Mouse (Mus musculus) midbrain, embryonic 12.5 days (tissue): ENCODE results near the gene Wipf2. TPM values are rescaled to one million over a fixed set of nuclear protein-coding genes. Genes with fewer than 3 reads are reported as not detected.

Experiments
- ATAC-seq: fragments of 200-750 bp; cut with Nextera tagmentation; 2 replicates; pipeline ENCODE4 v1.8.0; 2017; ENCODE audit warnings: low read depth, moderate TSS enrichment, moderate library complexity; ENCODE audit not compliant: low FRiP score
- H3K27ac ChIP-seq: fragments of 300-500 bp; sonication (generic); replicated peaks from 2 replicates; pipeline ENCODE4 v1.5.1; 2016; ENCODE audit warnings: mild to moderate bottlenecking
- H3K27me3 ChIP-seq: fragments of 300-500 bp; sonication (generic); 2 replicates; pipeline ENCODE4 v1.6.1; 2016; ENCODE audit warnings: mild to moderate bottlenecking
- H3K36me3 ChIP-seq: fragments of 300-500 bp; sonication (generic); 2 replicates; pipeline ENCODE4 v1.6.1; 2016
- H3K4me1 ChIP-seq: fragments of 300-500 bp; sonication (generic); 2 replicates; pipeline ENCODE4 v1.6.1; 2016
- H3K4me2 ChIP-seq: fragments of 300-500 bp; sonication (generic); replicated peaks from 2 replicates; pipeline ENCODE4 v1.6.1; 2016; ENCODE audit warnings: mild to moderate bottlenecking, moderate library complexity
- H3K4me3 ChIP-seq: fragments of 300-500 bp; sonication (generic); 2 replicates; pipeline ENCODE4 v1.5.1; 2016; ENCODE audit warnings: mild to moderate bottlenecking
- H3K9ac ChIP-seq: fragments of 300-500 bp; sonication (generic); replicated peaks from 2 replicates; pipeline ENCODE4 v1.6.1; 2016; ENCODE audit warnings: mild to moderate bottlenecking, moderate library complexity
- H3K9me3 ChIP-seq: fragments of 300-500 bp; sonication (generic); 2 replicates; pipeline ENCODE4 v1.6.1; 2016; ENCODE audit warnings: mild to moderate bottlenecking
- WGBS: fragments of 180-500 bp; shearing (Covaris S2); methylation state at CpG from one replicate; pipeline ENCODE4 v1.1.7; 2016; 5-methylcytosine and 5-hydroxymethylcytosine counted together
- polyA plus RNA-seq: library from polyadenylated mRNA; unstranded; fragments of >200 nt; fragmentation: Nextera tagmentation; extraction: Ambion mirVana; gene quantifications from 2 replicates; pipeline ENCODE4 v1.2.1, GENCODE M21; 2016

Gene Wipf2
- polyA plus RNA-seq, 1 experiment from 2014 or later: 4.9 TPM

- H3K9ac ChIP-seq: no peak overlapping the region
- H3K36me3 ChIP-seq: no peaks in the 10 kb centered on the region
- H3K4me1 ChIP-seq: 0 out of 2 replicates have a peak, but pooled peaks cover 5% of the 10 kb centered on the region
- H3K4me3 ChIP-seq: no peak overlapping the region
- H3K4me2 ChIP-seq: no peak overlapping the region
- no peak for ATAC-seq
- H3K27me3 ChIP-seq: peaks cover 3% of the 10 kb centered on the region; the same call in 1 of the 2 replicates
- WGBS: 36% methylated on average over 14 of the region's 14 CpGs
- no peaks in the 10 kb centered on the region for H3K9me3 ChIP-seq
- H3K27ac ChIP-seq: no peak overlapping the region
These were observed 4.4 kb upstream of the Wipf2 start for GRCm38 (mm10) chr11:98858759-98859731.

GRCm38 (mm10) chr11:98863751-98864429, 452 bp downstream of the Wipf2 start:
- Histone ChIP-seq H3K4me3 (peak overlapping the region; percentile 69), H3K4me2 (peak overlapping the region; percentile 70), H3K4me1 (peaks cover 11% of the 10 kb centered on the region; the same call in 1 of the 2 replicates), H3K27me3 (peaks cover 3% of the 10 kb centered on the region; the same call in 1 of the 2 replicates), H3K9ac (peak overlapping the region; percentile 79), H3K27ac (peak overlapping the region; percentile 94), H3K9me3 (no peaks in the 10 kb centered on the region), H3K36me3 (peaks cover 27% of the 10 kb centered on the region)
- 2% methylated on average over 36 of the region's 39 CpGs for WGBS
- ATAC-seq: peak; percentile 78

- Histone ChIP-seq H3K27ac (peak overlapping the region; percentile 35; the same call in 1 of the 2 replicates), H3K27me3 (peaks cover 2% of the 10 kb centered on the region; the same call in 1 of the 2 replicates), H3K4me1 (peaks cover 17% of the 10 kb centered on the region; the same call in 1 of the 2 replicates), H3K9ac (no peak overlapping the region), H3K4me3 (no peak overlapping the region), H3K9me3 (no peaks in the 10 kb centered on the region), H3K36me3 (peaks cover 43% of the 10 kb centered on the region), H3K4me2 (no peak overlapping the region)
- ATAC-seq: no peak
- WGBS: 52% methylated on average over 12 of the region's 12 CpGs
These were observed 3.9 kb downstream of the Wipf2 start for GRCm38 (mm10) chr11:98867293-98867692.

GRCm38 (mm10) chr11:98869906-98870305, 6.5 kb downstream of the Wipf2 start:
- 0 out of 2 replicates have a peak, but pooled peaks cover 6% of the 10 kb centered on the region for H3K4me1 ChIP-seq
- ATAC-seq: no peak
- no peak overlapping the region for H3K27ac ChIP-seq
- no peak overlapping the region for H3K4me3 ChIP-seq
- 91% methylated on average over 8 of the region's 8 CpGs for WGBS
- no peak overlapping the region for H3K4me2 ChIP-seq
- H3K36me3 ChIP-seq: peaks cover 56% of the 10 kb centered on the region
- no peaks in the 10 kb centered on the region for H3K27me3 ChIP-seq
- no peaks in the 10 kb centered on the region for H3K9me3 ChIP-seq
- H3K9ac ChIP-seq: no peak overlapping the region

DNA sequence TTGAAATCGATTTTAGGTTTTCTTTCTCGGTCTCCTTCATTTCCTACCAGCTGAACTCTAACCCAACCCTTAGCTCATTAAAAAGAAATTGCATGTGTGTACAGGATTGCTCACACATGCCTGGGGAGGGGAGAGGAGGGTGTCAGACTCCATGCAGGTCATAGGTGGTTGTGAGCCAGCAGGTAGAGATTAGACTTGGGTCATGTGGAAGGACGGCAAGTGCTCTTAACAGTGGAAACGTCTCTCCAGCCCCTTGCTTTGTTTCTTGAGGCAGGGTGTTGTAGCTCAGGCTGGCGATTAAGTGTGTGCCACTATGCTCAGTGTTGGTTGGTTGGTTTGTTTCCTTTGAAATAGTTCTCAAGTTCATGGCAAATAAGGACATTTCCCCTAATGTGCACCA, 7.4 kb downstream of the Wipf2 start:
- Histone ChIP-seq H3K27ac (peak overlapping the region; percentile 4), H3K27me3 (no peaks in the 10 kb centered on the region), H3K4me1 (0 out of 2 replicates have a peak, but pooled peaks cover 6% of the 10 kb centered on the region), H3K4me2 (no peak overlapping the region), H3K36me3 (peaks cover 56% of the 10 kb centered on the region), H3K4me3 (no peak overlapping the region), H3K9me3 (no peaks in the 10 kb centered on the region), H3K9ac (no peak overlapping the region)
- 75% methylated on average over 5 of the region's 5 CpGs for WGBS
- ATAC-seq: no peak

GRCm38 (mm10) chr11:98871416-98871815, 8.0 kb downstream of the Wipf2 start:
- no peak overlapping the region for H3K4me2 ChIP-seq
- H3K27me3 ChIP-seq: no peaks in the 10 kb centered on the region
- no peak overlapping the region for H3K9ac ChIP-seq
- H3K36me3 ChIP-seq: peaks cover 52% of the 10 kb centered on the region
- H3K4me3 ChIP-seq: no peak overlapping the region
- 0 out of 2 replicates have a peak, but pooled peaks cover 6% of the 10 kb centered on the region for H3K4me1 ChIP-seq
- 52% methylated on average over 4 of the region's 4 CpGs for WGBS
- no peaks in the 10 kb centered on the region for H3K9me3 ChIP-seq
- no peak for ATAC-seq
- H3K27ac ChIP-seq: peak overlapping the region; percentile 4

DNA sequence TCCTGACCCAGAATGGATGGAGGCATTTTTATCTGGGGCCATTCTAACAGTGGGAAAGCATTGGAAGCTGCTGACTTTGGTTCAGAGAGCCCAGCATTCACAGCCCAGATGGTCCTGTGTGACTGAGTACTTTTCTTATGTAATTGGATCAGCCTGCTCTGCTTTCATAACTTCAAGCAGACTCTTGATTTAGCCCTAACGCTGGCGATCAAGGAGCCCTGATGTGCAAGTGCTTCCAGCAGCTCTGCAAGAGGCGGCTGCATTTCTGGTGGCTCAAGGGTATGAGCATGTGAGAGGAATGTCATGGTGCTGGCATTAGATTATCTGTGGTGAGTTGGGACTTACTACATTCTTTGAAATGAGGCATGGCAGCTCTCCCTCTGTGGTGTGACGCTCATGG, 8.6 kb downstream of the Wipf2 start:
- Histone ChIP-seq H3K9ac (no peak overlapping the region), H3K36me3 (peaks cover 47% of the 10 kb centered on the region), H3K9me3 (no peaks in the 10 kb centered on the region), H3K4me1 (0 out of 2 replicates have a peak, but pooled peaks cover 6% of the 10 kb centered on the region), H3K4me2 (no peak overlapping the region), H3K27ac (0 out of 2 replicates have a peak overlapping the region, but pooled peaks have one; percentile 4), H3K27me3 (no peaks in the 10 kb centered on the region), H3K4me3 (no peak overlapping the region)
- 63% methylated on average over 4 of the region's 4 CpGs for WGBS
- no peak for ATAC-seq

DNA sequence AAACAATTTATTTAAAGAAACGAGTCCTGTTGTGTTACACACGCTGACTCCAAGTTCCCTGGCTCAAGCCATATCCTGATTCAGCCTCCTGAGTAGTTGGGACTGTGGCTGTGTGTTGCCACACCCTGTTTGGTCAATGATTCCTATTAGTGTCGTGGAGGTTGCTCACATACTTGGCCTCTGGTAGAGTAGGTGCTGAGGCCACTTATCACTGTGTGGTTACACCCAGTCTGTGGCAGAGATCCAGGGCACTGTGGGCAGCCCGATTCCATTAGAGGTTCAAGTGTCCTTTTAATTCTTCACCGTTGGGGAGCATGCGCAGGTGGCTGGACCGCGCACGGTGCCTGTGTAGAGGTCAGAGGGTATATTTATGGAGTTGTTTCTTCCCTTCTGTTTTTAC, 10.5 kb downstream of the Wipf2 start:
- no peak for ATAC-seq
- 0 out of 2 replicates have a peak, but pooled peaks cover 6% of the 10 kb centered on the region for H3K4me1 ChIP-seq
- H3K9ac ChIP-seq: no peak overlapping the region
- H3K27me3 ChIP-seq: no peaks in the 10 kb centered on the region
- H3K27ac ChIP-seq: no peak overlapping the region
- H3K36me3 ChIP-seq: peaks cover 29% of the 10 kb centered on the region
- no peak overlapping the region for H3K4me2 ChIP-seq
- 92% methylated on average over 9 of the region's 9 CpGs for WGBS
- no peak overlapping the region for H3K4me3 ChIP-seq
- no peaks in the 10 kb centered on the region for H3K9me3 ChIP-seq

DNA sequence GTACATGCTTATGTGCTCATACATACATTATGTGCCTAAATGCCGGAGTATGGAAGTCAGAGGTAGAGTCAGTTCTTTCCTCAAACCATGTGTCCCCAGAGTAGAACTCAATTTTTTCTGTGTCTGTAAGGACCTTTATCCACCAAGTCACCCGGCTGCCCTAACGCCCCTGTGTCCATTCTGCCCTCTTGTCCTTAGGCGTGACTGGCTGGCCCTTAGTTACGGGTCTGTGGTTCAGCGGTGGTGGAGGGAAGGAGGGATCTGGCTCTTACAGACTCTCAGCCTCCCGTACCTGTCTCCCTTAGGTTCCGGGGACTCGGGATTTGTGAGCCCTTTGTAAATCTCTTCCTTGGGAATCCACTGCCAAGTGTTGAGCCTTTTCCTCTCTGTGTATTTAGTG, 13.6 kb downstream of the Wipf2 start:
- ATAC-seq: no peak
- Histone ChIP-seq H3K4me2 (no peak overlapping the region), H3K4me3 (no peak overlapping the region), H3K27me3 (no peaks in the 10 kb centered on the region), H3K36me3 (peaks cover 20% of the 10 kb centered on the region), H3K4me1 (0 out of 2 replicates have a peak, but pooled peaks cover 2% of the 10 kb centered on the region), H3K9me3 (no peaks in the 10 kb centered on the region), H3K9ac (no peak overlapping the region), H3K27ac (no peak overlapping the region)
- WGBS: 70% methylated on average over 9 of the region's 9 CpGs

- no peaks in the 10 kb centered on the region for H3K27me3 ChIP-seq
- H3K4me1 ChIP-seq: peaks cover 6% of the 10 kb centered on the region; the same call in 1 of the 2 replicates
- H3K4me2 ChIP-seq: no peak overlapping the region
- H3K27ac ChIP-seq: no peak overlapping the region
- H3K9me3 ChIP-seq: no peaks in the 10 kb centered on the region
- peaks cover 81% of the 10 kb centered on the region for H3K36me3 ChIP-seq
- no peak overlapping the region for H3K4me3 ChIP-seq
- no peak for ATAC-seq
- H3K9ac ChIP-seq: no peak overlapping the region
- 98% methylated on average over 3 of the region's 3 CpGs for WGBS
These were observed 24.3 kb downstream of the Wipf2 start for GRCm38 (mm10) chr11:98887703-98888102.

DNA sequence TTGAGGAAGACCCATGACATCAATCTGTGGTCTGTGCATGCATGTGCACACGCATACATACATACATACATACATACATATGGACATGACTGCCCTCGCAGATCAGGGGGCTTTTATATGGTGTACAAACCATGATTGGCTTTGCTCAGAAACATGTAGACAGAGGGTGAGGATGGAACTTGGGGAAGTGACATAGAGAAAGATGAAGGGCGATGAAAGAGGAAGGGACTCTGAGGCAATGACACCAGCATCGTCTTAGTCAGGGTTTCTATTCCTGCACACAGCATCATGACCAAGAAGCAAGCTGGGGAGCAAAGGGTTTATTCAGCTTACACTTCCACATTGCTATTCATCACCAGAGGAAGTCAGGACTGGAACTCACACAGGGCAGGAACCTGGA, 25.6 kb downstream of the Wipf2 start:
- ATAC-seq: no peak
- H3K4me1 ChIP-seq: peaks cover 6% of the 10 kb centered on the region; the same call in 1 of the 2 replicates
- no peaks in the 10 kb centered on the region for H3K27me3 ChIP-seq
- H3K4me2 ChIP-seq: no peak overlapping the region
- H3K27ac ChIP-seq: no peak overlapping the region
- no peak overlapping the region for H3K4me3 ChIP-seq
- H3K9ac ChIP-seq: no peak overlapping the region
- 0 out of 2 replicates have a peak, but pooled peaks cover 3% of the 10 kb centered on the region for H3K9me3 ChIP-seq
- H3K36me3 ChIP-seq: peaks cover 95% of the 10 kb centered on the region
- WGBS: 98% methylated on average over 4 of the region's 4 CpGs
